Mouse (Mus musculus) forebrain, postnatal 0 days (tissue): ENCODE data around the gene Sass6. TPM values are rescaled to one million over a fixed set of nuclear protein-coding genes. Genes with fewer than 3 reads are reported as not detected.

Experiments
- ATAC-seq: fragments of 200-750 bp; cut with Nextera tagmentation; 2 replicates; pipeline ENCODE4 v1.8.0; 2017; ENCODE audit warnings: mild to moderate bottlenecking, moderate library complexity
- DNase-seq: peaks from one replicate; pipeline ENCODE4 v3.0.0-alpha.2; 2015
- H3K27ac ChIP-seq: fragments of 300-500 bp; sonication (generic); 2 replicates; pipeline ENCODE4 v1.5.1; 2014; ENCODE audit warnings: low read depth, mild to moderate bottlenecking, antibody characterized with exemption, low read length, moderate library complexity, mixed read lengths
- H3K27me3 ChIP-seq: fragments of 300-500 bp; sonication (generic); 2 replicates; pipeline ENCODE4 v1.6.1; 2014; ENCODE audit warnings: mild to moderate bottlenecking, low read length, mixed read lengths; ENCODE audit not compliant: insufficient read depth
- H3K36me3 ChIP-seq: fragments of 300-500 bp; sonication (generic); 2 replicates; pipeline ENCODE4 v1.6.1; 2014; ENCODE audit warnings: mild to moderate bottlenecking, moderate library complexity; ENCODE audit not compliant: insufficient read depth
- H3K4me1 ChIP-seq: fragments of 300-500 bp; sonication (generic); 2 replicates; pipeline ENCODE4 v1.6.1; 2014; ENCODE audit warnings: antibody characterized with exemption; ENCODE audit not compliant: insufficient read depth
- H3K4me2 ChIP-seq: fragments of 300-500 bp; sonication (generic); 2 replicates; pipeline ENCODE4 v1.6.1; 2014; ENCODE audit warnings: low read depth, mild to moderate bottlenecking, moderate library complexity
- H3K4me3 ChIP-seq: fragments of 300-500 bp; sonication (generic); 2 replicates; pipeline ENCODE4 v1.5.1; 2014; ENCODE audit warnings: low read depth, low read length, mixed read lengths
- H3K9ac ChIP-seq: fragments of 300-500 bp; sonication (generic); 2 replicates; pipeline ENCODE4 v1.6.1; 2014; ENCODE audit warnings: mild to moderate bottlenecking
- H3K9me3 ChIP-seq: fragments of 300-500 bp; sonication (generic); 2 replicates; pipeline ENCODE4 v1.6.1; 2016; ENCODE audit warnings: low read length
- CTCF ChIP-seq: sonication (generic); IDR thresholded peaks from 2 replicates; pipeline ENCODE4 v1.5.1; 2016; ENCODE audit warnings: antibody characterized with exemption, control low read depth, low read depth
- WGBS: fragments of 180-500 bp; shearing (Covaris S2); extraction: QIAGEN DNeasy Blood & Tissue Kit; methylation state at CpG from one replicate; pipeline ENCODE4 v1.1.7; 2014; 5-methylcytosine and 5-hydroxymethylcytosine counted together
- polyA plus RNA-seq: library from polyadenylated mRNA; unstranded; fragments of >200 nt; fragmentation: Nextera tagmentation; extraction: Ambion mirVana; gene quantifications from 2 replicates; pipeline ENCODE4 v1.2.1, GENCODE M21; 2015
- total RNA-seq: library from RNA; depleted of rRNA; stranded (reverse); fragments of >200 nt; gene quantifications from 2 replicates; pipeline ENCODE4 v1.2.3, GENCODE M21; 2014

The Sass6 gene
- total and polyA plus RNA-seq, 2 experiments from 2014 or later, result 8.0 to 10.3 TPM

DNA sequence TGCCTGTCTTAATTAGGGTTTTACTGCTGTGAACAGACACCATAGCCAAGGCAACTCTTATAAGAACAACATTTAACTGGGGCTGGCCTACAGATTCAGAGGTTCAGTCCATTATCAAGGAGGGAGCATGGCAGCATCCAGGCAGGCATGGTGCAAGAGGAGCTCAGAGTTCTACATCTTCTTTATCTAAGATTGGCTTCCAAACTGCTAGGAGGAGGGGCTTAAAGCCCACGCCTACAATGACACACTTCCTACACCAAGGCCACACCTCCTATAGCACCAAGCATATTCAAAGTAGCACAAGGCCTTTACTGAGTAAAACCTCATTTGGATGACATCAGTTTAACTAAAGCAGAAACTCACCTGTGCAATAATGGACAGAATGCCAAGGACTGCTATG, 45.2 kb downstream of the Sass6 start:
- Histone ChIP-seq H3K27me3 (no peaks in the 10 kb centered on the region), H3K9ac (no peak overlapping the region), H3K4me3 (no peak overlapping the region), H3K27ac (no peak overlapping the region), H3K4me2 (no peak overlapping the region), H3K36me3 (peaks cover 62% of the 10 kb centered on the region), H3K9me3 (no peaks in the 10 kb centered on the region), H3K4me1 (no peaks in the 10 kb centered on the region)
- WGBS, result 93% methylated on average over 1 of the region's 1 CpGs
- no peak for ATAC-seq
- DNase-seq, result no peak
- TF ChIP-seq CTCF, result no peak

DNA sequence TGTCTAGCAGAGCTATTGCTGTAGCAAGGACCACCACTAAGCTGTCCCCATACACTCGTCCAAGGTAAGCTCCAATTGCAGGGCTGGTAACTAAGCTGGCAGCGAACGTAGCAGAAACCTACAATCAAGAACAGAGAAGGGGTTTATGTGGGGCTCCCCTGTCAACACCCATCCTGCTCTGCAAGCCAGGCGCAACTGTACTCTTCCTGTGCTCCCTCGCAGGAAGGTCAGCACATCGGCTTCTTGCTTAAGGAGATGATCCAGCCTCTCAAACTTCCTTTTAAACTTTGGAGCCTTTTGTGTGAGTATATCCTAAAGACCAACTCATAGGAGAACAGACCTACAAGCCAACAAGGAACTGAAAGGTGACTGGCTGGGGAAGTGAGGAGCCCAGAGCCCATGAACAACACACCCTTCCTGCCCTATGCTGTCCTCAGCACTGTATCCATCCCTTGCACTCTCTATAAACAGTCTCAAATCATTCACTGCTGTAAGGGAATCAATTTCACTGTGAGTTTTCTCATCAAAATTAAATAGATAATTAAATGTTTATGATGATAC, 47.1 kb downstream of the Sass6 start:
- Histone ChIP-seq H3K4me3 (no peak overlapping the region), H3K9me3 (no peaks in the 10 kb centered on the region), H3K36me3 (peaks cover 70% of the 10 kb centered on the region), H3K9ac (no peak overlapping the region), H3K4me2 (no peak overlapping the region), H3K4me1 (no peaks in the 10 kb centered on the region), H3K27ac (no peak overlapping the region), H3K27me3 (no peaks in the 10 kb centered on the region)
- DNase-seq, result no peak
- TF ChIP-seq CTCF, result no peak
- ATAC-seq, result no peak
- WGBS, result 92% methylated on average over 6 of the region's 6 CpGs

DNA sequence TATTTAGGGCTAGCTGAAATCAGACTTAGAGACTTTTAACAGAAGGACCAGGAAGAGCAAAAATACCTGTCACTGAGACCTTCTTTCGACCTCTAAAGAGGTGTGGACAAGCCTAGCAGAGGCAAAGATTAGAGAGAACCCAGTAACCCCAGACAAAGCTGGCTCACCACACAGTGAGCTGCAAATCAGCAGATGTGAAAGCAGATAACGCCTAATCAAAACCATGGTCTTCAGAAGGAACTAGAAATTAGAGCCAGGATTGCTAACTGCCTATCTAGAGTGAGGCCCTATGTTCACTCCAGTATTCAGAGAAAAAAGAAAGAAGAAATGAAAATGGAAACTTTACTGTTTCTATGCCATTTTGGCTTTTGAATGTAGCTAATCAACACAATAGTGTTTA, 47.6 kb downstream of the Sass6 start:
- 97% methylated on average over 2 of the region's 2 CpGs for WGBS
- Histone ChIP-seq H3K4me3 (no peak overlapping the region), H3K27ac (no peak overlapping the region), H3K9ac (no peak overlapping the region), H3K27me3 (no peaks in the 10 kb centered on the region), H3K4me1 (no peaks in the 10 kb centered on the region), H3K9me3 (no peaks in the 10 kb centered on the region), H3K4me2 (no peak overlapping the region), H3K36me3 (peaks cover 75% of the 10 kb centered on the region)
- ATAC-seq (no peak), DNase-seq (no peak)
- TF ChIP-seq CTCF, result no peak

DNA sequence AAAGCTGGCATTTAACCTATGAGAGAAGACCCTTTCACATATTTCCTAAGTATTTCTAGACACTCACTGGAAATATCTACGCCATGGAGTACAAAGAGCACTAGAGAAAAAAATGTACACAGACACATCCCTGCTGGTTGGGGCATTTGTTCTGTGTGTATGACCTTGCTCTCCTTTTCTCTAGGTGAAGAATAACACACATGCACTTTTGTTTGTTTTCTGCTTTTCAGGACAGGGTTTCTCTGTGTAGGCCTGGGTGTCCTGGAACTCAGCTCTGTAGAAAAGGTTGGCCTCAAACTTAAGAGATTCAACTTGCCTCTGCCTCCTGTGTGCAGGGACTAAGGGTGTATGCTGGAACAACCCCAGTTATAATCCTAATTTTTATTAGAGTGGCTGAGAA, 51.6 kb downstream of the Sass6 start:
- 84% methylated on average over 1 of the region's 1 CpGs for WGBS
- Histone ChIP-seq H3K36me3 (peaks cover 57% of the 10 kb centered on the region), H3K27ac (no peak overlapping the region), H3K9me3 (no peaks in the 10 kb centered on the region), H3K9ac (no peak overlapping the region), H3K4me3 (no peak overlapping the region), H3K4me1 (no peaks in the 10 kb centered on the region), H3K4me2 (no peak overlapping the region), H3K27me3 (no peaks in the 10 kb centered on the region)
- DNase-seq (no peak), ATAC-seq (no peak)
- no peak for TF ChIP-seq CTCF

DNA sequence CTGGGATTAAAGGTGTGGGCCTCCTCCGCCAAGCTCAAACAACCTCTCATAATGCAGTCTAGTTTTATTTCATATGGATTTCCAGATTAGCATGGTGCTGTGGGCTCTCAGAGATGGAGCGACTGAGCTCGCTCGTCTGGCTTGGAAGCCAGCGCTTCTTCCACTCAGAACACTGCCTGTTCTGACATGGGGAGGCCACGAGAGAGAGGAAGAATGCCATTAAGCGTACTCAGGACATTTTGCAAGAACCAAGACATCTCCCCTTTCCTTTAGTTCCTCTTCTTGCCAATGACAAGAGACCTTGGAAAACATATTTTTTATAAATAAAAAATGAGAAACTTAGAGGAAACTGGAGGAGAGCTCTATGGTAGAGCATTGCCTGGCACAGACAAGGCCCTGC, 54.0 kb downstream of the Sass6 start:
- H3K27ac ChIP-seq, result no peak overlapping the region
- H3K27me3 ChIP-seq, result no peaks in the 10 kb centered on the region
- H3K4me3 ChIP-seq, result no peak overlapping the region
- H3K9me3 ChIP-seq, result no peaks in the 10 kb centered on the region
- TF ChIP-seq CTCF, result no peak
- no peak overlapping the region for H3K9ac ChIP-seq
- ATAC-seq (no peak), DNase-seq (no peak)
- H3K36me3 ChIP-seq, result peaks cover 43% of the 10 kb centered on the region
- H3K4me1 ChIP-seq, result no peaks in the 10 kb centered on the region
- 96% methylated on average over 7 of the region's 7 CpGs for WGBS
- no peak overlapping the region for H3K4me2 ChIP-seq

DNA sequence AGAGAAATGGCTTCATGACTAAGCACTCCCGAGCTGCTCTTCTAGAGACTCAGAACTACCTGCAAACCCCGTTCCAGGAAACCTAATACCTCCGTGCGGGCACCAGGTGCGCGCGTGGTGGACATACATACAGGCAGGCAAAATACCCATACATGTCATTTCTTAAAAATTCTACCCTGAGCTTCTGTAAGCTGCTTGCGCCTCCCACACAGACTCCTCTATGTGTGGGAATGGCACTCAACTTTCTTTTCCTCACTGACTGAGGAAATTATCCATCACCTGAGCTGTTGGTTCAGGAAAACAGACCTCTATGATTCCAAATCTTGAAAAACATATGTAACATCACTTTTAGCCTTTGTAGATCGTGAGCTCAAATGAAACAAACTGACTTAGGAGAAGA, 55.9 kb downstream of the Sass6 start:
- no peak overlapping the region for H3K9ac ChIP-seq
- no peak for TF ChIP-seq CTCF
- H3K4me2 ChIP-seq, result no peak overlapping the region
- H3K36me3 ChIP-seq, result peaks cover 29% of the 10 kb centered on the region; the same call in 1 of the 2 replicates
- WGBS, result 96% methylated on average over 9 of the region's 9 CpGs
- no peaks in the 10 kb centered on the region for H3K27me3 ChIP-seq
- H3K9me3 ChIP-seq, result no peaks in the 10 kb centered on the region
- H3K4me3 ChIP-seq, result no peak overlapping the region
- H3K4me1 ChIP-seq, result no peaks in the 10 kb centered on the region
- DNase-seq, result no peak
- no peak for ATAC-seq
- no peak overlapping the region for H3K27ac ChIP-seq

DNA sequence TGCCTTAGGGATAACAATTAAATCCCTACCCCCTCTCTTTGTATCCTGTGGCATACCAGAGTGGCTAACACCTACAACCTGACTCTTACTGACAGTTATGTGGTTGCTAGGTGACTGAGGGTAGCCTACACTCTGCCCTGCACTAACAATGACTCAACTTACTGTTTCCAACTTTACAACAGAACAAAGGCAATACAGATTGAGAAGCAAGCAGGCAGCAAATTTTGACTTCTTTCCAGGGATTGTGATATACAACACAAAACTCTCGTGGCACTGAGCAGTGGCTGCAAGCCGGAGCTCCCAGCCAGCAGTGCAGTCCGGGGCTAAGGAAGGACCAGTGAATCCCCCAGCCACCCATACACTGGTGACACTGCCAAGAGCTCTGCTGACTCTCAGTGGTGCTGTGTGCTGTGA, 57.3 kb downstream of the Sass6 start:
- Histone ChIP-seq H3K9ac (no peak overlapping the region), H3K4me1 (no peaks in the 10 kb centered on the region), H3K9me3 (no peaks in the 10 kb centered on the region), H3K36me3 (peaks cover 17% of the 10 kb centered on the region; the same call in 1 of the 2 replicates), H3K27ac (no peak overlapping the region), H3K4me3 (no peak overlapping the region), H3K4me2 (no peak overlapping the region), H3K27me3 (no peaks in the 10 kb centered on the region)
- no peak for TF ChIP-seq CTCF
- ATAC-seq, result no peak
- DNase-seq, result no peak
- WGBS, result 37% methylated on average over 3 of the region's 3 CpGs
